Mouse (Mus musculus) ES-E14 (cell line): ENCODE measurements around the gene Gm42417.

Experiments
- CHD2 ChIP-seq: IDR thresholded peaks from 2 replicates; pipeline ENCODE4 v1.6.1; 2014; ENCODE audit warnings: mild to moderate bottlenecking, low read depth, low read length, inconsistent platforms
- MAFK ChIP-seq: IDR thresholded peaks from 2 replicates; pipeline ENCODE4 v1.6.1; 2014; ENCODE audit warnings: mild to moderate bottlenecking, low read depth, low read length, inconsistent platforms; ENCODE audit not compliant: insufficient read depth
- ZNF384 ChIP-seq: IDR thresholded peaks from 2 replicates; pipeline ENCODE4 v1.6.1; 2012; ENCODE audit warnings: low read depth, low read length, inconsistent platforms

GRCm38 (mm10) chr1:36529875-36530274 lies 9.4 kb downstream of the Gm42417 start:
- TF ChIP-seq ZNF384 (no peak), MAFK (no peak), CHD2 (no peak)
